Mouse (Mus musculus): ENCODE measurements at regions not wholly inside any gene's neighbourhood (a gene's known extent, or its start where the extent isn't known, plus 50 kb on each side); places are given as distances from the start of the nearest gene placed in this dataset.

DNA sequence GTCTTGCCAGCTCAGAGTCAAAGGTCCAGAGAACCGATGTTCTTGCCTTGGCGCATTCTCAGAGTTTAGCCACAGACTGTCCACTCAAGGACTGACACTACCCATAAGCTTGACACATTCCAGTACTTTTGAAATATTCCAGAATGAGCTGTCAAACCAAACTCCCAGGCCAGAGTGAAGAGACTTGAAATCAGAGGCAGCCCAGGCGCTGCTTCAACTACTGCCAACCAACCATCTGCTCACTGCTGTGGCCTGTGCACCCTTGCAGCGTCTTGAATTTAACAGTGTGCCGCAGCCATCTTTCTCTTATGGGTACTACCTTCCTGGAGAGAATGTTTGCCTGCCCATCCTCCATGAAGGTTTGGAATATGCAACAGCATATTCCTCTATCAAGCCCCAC is 642.7 kb upstream of the Intu start:
- ATAC-seq (ENCODE audit: insufficient number of reproducible peaks, insufficient read depth, low FRiP score, low TSS enrichment, low read depth): no peak
- 80% methylated on average over 5 of the region's 5 CpGs for WGBS
- no peak overlapping the region for H3K27ac ChIP-seq

DNA sequence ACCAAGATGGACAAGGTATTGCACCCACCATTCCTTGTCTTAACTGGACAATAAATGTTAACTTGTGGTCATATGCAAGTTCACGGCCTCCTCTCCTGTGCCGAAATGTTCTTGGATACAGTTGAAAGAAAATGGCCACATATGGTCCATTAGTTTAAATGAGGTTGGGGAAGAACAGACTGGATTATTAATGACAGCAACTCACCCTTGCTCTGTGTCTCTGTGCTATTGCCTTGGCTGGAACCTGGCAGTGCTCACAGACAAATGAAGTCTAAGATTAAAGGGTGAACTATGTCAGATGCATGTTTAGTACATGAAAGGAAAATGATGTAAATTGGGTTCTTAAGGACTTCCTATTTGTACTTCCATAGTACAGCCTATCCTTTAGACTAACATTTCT is 641.9 kb upstream of the Intu start:
- no peak overlapping the region for H3K27ac ChIP-seq
- no peaks in the 10 kb centered on the region for H3K9me3 ChIP-seq
- ATAC-seq (ENCODE audit: insufficient number of reproducible peaks, insufficient read depth, low FRiP score, low TSS enrichment, low read depth): no peak
- no peaks in the 10 kb centered on the region for H3K27me3 ChIP-seq
- no peaks in the 10 kb centered on the region for H3K36me3 ChIP-seq
- H3K4me3 ChIP-seq (replicated peaks): no peak overlapping the region
- no peak overlapping the region for H3K4me2 ChIP-seq
- 72% methylated on average over 2 of the region's 2 CpGs for WGBS
- no peaks in the 10 kb centered on the region for H3K4me1 ChIP-seq (replicated peaks)
- no peak overlapping the region for H3K9ac ChIP-seq (replicated peaks)

More for the DNA sequence above, 642.7 kb upstream of the Intu start:
- Histone ChIP-seq H3K9ac (replicated peaks) (no peak overlapping the region), H3K9me3 (no peaks in the 10 kb centered on the region), H3K4me3 (replicated peaks) (no peak overlapping the region), H3K4me1 (replicated peaks) (no peaks in the 10 kb centered on the region), H3K27me3 (no peaks in the 10 kb centered on the region), H3K36me3 (no peaks in the 10 kb centered on the region), H3K4me2 (no peak overlapping the region)

DNA sequence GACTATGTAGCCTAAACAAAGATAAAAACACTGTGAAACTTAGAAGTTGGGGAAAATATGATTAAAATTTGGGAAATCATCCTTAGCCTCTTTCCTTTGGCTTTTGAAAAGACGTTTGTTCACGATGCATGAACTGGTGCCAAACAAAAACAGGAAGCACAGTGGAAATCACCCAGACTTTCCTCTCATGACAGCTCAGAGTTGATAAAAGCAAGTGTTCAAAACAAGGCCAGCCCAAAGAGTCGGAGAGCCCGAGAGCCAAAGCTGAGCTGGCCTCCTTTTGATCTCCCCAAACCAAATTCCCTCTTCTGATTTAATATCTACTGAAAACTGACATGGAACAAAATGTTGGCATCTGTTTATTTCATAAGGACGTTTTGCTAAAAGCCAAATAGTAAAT is 632.1 kb upstream of the Intu start:
- ATAC-seq (ENCODE audit: insufficient number of reproducible peaks, insufficient read depth, low FRiP score, low TSS enrichment, low read depth): no peak
- 0 out of 2 replicates have a peak, but pooled peaks cover 4% of the 10 kb centered on the region for H3K4me1 ChIP-seq (replicated peaks)
- WGBS: 62% methylated on average over 5 of the region's 5 CpGs
- no peak overlapping the region for H3K4me3 ChIP-seq (replicated peaks)
- no peaks in the 10 kb centered on the region for H3K9me3 ChIP-seq
- H3K36me3 ChIP-seq: no peaks in the 10 kb centered on the region
- H3K4me2 ChIP-seq: no peak overlapping the region
- no peaks in the 10 kb centered on the region for H3K27me3 ChIP-seq
- H3K27ac ChIP-seq: no peak overlapping the region
- H3K9ac ChIP-seq (replicated peaks): no peak overlapping the region

GRCm38 (mm10) chr3:39900207-39900606 is 630.9 kb upstream of the Intu start:
- H3K27ac ChIP-seq: no peak overlapping the region
- WGBS: 62% methylated on average over 2 of the region's 2 CpGs
- H3K9ac ChIP-seq (replicated peaks): no peak overlapping the region
- no peaks in the 10 kb centered on the region for H3K9me3 ChIP-seq
- H3K36me3 ChIP-seq: no peaks in the 10 kb centered on the region
- 0 out of 2 replicates have a peak, but pooled peaks cover 4% of the 10 kb centered on the region for H3K4me1 ChIP-seq (replicated peaks)
- no peaks in the 10 kb centered on the region for H3K27me3 ChIP-seq
- no peak overlapping the region for H3K4me3 ChIP-seq (replicated peaks)
- no peak for ATAC-seq (ENCODE audit: insufficient number of reproducible peaks, insufficient read depth, low FRiP score, low TSS enrichment, low read depth)
- no peak overlapping the region for H3K4me2 ChIP-seq

DNA sequence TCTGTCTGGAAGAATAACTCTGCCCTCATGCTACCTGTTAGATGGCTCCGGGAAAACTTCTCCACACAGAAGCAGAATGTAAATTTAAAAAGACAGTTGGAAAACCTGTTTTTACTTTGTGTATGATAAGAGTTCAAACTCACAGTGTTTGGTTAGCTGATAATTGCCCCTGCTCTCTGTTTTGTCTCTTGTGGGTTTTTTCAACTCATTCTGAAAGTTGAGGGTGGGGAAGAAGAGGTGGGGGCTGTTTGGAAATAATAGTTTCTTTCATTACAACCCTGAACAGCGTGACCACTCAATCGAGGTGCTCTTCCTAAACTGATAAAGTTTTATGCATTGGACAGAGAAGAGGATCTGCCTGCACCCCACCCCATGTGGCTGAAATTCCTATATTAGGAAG is 626.7 kb upstream of the Intu start:
- H3K9me3 ChIP-seq: no peaks in the 10 kb centered on the region
- no peak overlapping the region for H3K4me3 ChIP-seq (replicated peaks)
- H3K4me1 ChIP-seq (replicated peaks): 0 out of 2 replicates have a peak, but pooled peaks cover 4% of the 10 kb centered on the region
- H3K36me3 ChIP-seq: no peaks in the 10 kb centered on the region
- no peak overlapping the region for H3K27ac ChIP-seq
- no peaks in the 10 kb centered on the region for H3K27me3 ChIP-seq
- 69% methylated on average over 3 of the region's 3 CpGs for WGBS
- no peak overlapping the region for H3K9ac ChIP-seq (replicated peaks)
- ATAC-seq (ENCODE audit: insufficient number of reproducible peaks, insufficient read depth, low FRiP score, low TSS enrichment, low read depth): no peak
- H3K4me2 ChIP-seq: no peak overlapping the region

GRCm38 (mm10) chr3:39908676-39909362 is 622.3 kb upstream of the Intu start:
- Histone ChIP-seq H3K36me3 (no peaks in the 10 kb centered on the region), H3K4me1 (replicated peaks) (no peaks in the 10 kb centered on the region), H3K9ac (replicated peaks) (no peak overlapping the region), H3K9me3 (no peaks in the 10 kb centered on the region), H3K27me3 (no peaks in the 10 kb centered on the region), H3K4me2 (no peak overlapping the region), H3K27ac (no peak overlapping the region), H3K4me3 (replicated peaks) (no peak overlapping the region)
- no peak for ATAC-seq (ENCODE audit: insufficient number of reproducible peaks, insufficient read depth, low FRiP score, low TSS enrichment, low read depth)
- 89% methylated on average over 4 of the region's 4 CpGs for WGBS

GRCm38 (mm10) chr3:39909642-39910041 is 621.4 kb upstream of the Intu start:
- Histone ChIP-seq H3K9me3 (no peaks in the 10 kb centered on the region), H3K27me3 (no peaks in the 10 kb centered on the region), H3K4me1 (replicated peaks) (no peaks in the 10 kb centered on the region), H3K27ac (no peak overlapping the region), H3K4me3 (replicated peaks) (no peak overlapping the region), H3K36me3 (no peaks in the 10 kb centered on the region), H3K9ac (replicated peaks) (no peak overlapping the region), H3K4me2 (no peak overlapping the region)
- ATAC-seq (ENCODE audit: insufficient number of reproducible peaks, insufficient read depth, low FRiP score, low TSS enrichment, low read depth): no peak
- WGBS: 83% methylated on average over 1 of the region's 1 CpGs

DNA sequence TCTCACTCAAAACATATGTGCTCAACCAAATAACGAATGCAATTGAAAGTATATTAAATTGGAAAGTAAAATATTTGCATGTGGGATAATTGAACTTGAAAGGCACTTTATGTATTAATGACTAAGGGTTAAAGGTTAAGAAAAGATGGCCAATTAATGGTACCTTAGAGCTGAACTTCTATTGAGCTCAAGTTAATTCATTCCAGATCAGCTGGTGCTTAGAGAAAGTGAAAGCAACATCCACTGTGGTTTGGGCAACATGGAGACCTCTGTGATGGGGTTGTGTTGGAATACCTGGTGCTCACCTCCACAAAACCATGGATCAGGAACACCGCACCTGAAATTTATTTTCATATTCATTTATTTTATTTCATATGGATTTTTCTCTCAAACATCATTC is 612.5 kb upstream of the Intu start:
- no peak overlapping the region for H3K4me2 ChIP-seq
- no peaks in the 10 kb centered on the region for H3K4me1 ChIP-seq (replicated peaks)
- H3K9me3 ChIP-seq: no peaks in the 10 kb centered on the region
- no peak overlapping the region for H3K27ac ChIP-seq
- H3K36me3 ChIP-seq: no peaks in the 10 kb centered on the region
- H3K4me3 ChIP-seq (replicated peaks): no peak overlapping the region
- ATAC-seq (ENCODE audit: insufficient number of reproducible peaks, insufficient read depth, low FRiP score, low TSS enrichment, low read depth): no peak
- 51% methylated on average over 2 of the region's 2 CpGs for WGBS
- no peaks in the 10 kb centered on the region for H3K27me3 ChIP-seq
- H3K9ac ChIP-seq (replicated peaks): no peak overlapping the region

DNA sequence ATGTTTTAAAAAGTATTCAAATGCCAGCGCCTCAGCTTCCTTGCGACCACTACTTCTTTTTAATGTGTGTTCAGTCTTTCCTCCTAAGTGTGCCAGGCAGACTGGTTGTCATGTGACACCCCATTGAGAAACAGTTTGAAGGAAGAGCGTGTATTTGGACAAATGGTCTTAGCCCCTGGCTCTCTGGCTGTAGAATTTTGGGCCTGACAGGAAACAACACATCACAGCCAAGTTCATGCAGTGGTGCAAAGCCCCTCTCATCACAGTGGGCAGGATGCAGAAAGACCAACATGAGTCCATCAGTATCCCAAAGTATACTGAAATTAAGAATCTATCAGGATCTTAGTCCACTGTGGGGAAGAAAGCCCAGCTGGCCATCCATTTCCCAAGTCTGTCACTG is 605.6 kb upstream of the Intu start:
- 73% methylated on average over 3 of the region's 3 CpGs for WGBS
- Histone ChIP-seq H3K9ac (replicated peaks) (no peak overlapping the region), H3K4me3 (replicated peaks) (no peak overlapping the region), H3K27ac (no peak overlapping the region), H3K9me3 (no peaks in the 10 kb centered on the region), H3K4me1 (replicated peaks) (0 out of 2 replicates have a peak, but pooled peaks cover 6% of the 10 kb centered on the region), H3K27me3 (no peaks in the 10 kb centered on the region), H3K36me3 (no peaks in the 10 kb centered on the region), H3K4me2 (no peak overlapping the region)
- no peak for ATAC-seq (ENCODE audit: insufficient number of reproducible peaks, insufficient read depth, low FRiP score, low TSS enrichment, low read depth)

- ATAC-seq (ENCODE audit: insufficient number of reproducible peaks, insufficient read depth, low FRiP score, low TSS enrichment, low read depth): no peak
- Histone ChIP-seq H3K9ac (replicated peaks) (no peak overlapping the region), H3K27me3 (no peaks in the 10 kb centered on the region), H3K4me2 (no peak overlapping the region), H3K4me3 (replicated peaks) (no peak overlapping the region), H3K9me3 (no peaks in the 10 kb centered on the region), H3K27ac (no peak overlapping the region), H3K36me3 (no peaks in the 10 kb centered on the region), H3K4me1 (replicated peaks) (0 out of 2 replicates have a peak, but pooled peaks cover 6% of the 10 kb centered on the region)
- 91% methylated on average over 2 of the region's 2 CpGs for WGBS
Observed at GRCm38 (mm10) chr3:39928421-39928820, 602.7 kb upstream of the Intu start.

DNA sequence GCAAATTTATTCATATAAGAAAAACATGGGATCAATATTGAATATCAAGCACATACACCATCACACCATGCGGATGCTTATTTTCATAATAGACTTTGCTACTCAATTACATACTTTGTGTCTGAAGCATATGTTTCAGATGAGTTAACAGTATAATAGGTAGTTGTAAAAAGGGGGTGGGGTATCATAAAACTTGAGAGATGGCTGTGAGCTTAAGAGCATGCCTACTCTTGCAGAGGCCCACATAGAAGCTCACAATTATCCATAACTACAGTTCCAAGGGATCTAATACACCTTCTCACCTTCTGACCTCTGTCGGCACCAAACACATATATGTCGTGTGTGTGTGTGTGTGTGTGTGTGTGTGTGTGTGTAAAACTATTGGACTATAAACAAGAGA is 597.7 kb upstream of the Intu start:
- no peaks in the 10 kb centered on the region for H3K27me3 ChIP-seq
- no peak overlapping the region for H3K4me3 ChIP-seq (replicated peaks)
- H3K4me2 ChIP-seq: no peak overlapping the region
- no peaks in the 10 kb centered on the region for H3K4me1 ChIP-seq (replicated peaks)
- no peak overlapping the region for H3K9ac ChIP-seq (replicated peaks)
- WGBS: 69% methylated on average over 3 of the region's 3 CpGs
- no peak overlapping the region for H3K27ac ChIP-seq
- H3K36me3 ChIP-seq: no peaks in the 10 kb centered on the region
- no peaks in the 10 kb centered on the region for H3K9me3 ChIP-seq
- ATAC-seq (ENCODE audit: insufficient number of reproducible peaks, insufficient read depth, low FRiP score, low TSS enrichment, low read depth): no peak

DNA sequence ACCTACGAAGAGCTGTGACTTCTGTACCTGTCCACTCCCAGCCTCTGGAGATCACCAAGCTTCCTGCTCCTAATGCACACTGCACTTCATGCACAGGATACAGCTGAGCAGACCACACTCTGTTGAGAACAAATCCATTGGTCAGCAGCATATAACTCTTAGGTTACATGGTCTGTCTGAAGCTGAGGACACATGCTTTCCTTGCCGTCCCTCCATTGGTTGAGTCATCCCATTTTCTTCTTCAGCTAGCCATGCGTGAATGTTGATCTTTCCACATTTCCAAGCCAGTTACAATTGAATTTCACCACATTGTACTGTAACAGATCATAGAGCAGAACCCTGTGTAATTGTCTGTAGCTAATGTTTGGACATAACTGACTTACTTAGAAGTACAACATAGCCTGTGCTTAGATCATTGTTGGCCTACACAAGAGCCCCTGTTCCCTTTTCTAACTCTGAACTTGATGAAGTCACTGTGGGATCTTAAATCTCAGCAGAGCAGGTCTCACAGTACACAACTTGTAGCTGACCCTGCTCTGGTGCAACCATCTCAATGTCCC is 593.3 kb upstream of the Intu start:
- Histone ChIP-seq H3K4me2 (no peak overlapping the region), H3K9ac (replicated peaks) (no peak overlapping the region), H3K4me3 (replicated peaks) (no peak overlapping the region), H3K36me3 (no peaks in the 10 kb centered on the region), H3K27ac (no peak overlapping the region), H3K27me3 (no peaks in the 10 kb centered on the region), H3K4me1 (replicated peaks) (no peaks in the 10 kb centered on the region), H3K9me3 (no peaks in the 10 kb centered on the region)
- ATAC-seq (ENCODE audit: insufficient number of reproducible peaks, insufficient read depth, low FRiP score, low TSS enrichment, low read depth): no peak
- WGBS: 93% methylated on average over 3 of the region's 3 CpGs

Data from limb, embryonic 12.5 days (tissue).